Mouse (Mus musculus): Measurements from ENCODE around the gene Ess2.
"Not testable (repeated sequence)": the region's sequence is repeated elsewhere in the genome, so short reads cannot be mapped to it uniquely, and the experiment has no call there.

Ess2 gene

GRCm38 (mm10) chr16:17911052-17911595, at the start of gene Ess2:
TSS of gene Ess2 (minus strand) at chr16:17911348.
- peak; percentile 88 for DNase-seq (ENCODE audit: low spot score)

- not testable (repeated sequence) for DNase-seq (ENCODE audit: low spot score)
These were observed 45.0 kb upstream of the Ess2 start for GRCm38 (mm10) chr16:17956052-17956638.

GRCm38 (mm10) chr16:17951618-17952017, 40.5 kb upstream of the Ess2 start:
- DNase-seq (ENCODE audit: low spot score), result no peak

- DNase-seq (ENCODE audit: low spot score), result no peak
These were observed 38.9 kb upstream of the Ess2 start for GRCm38 (mm10) chr16:17950068-17950467.

GRCm38 (mm10) chr16:17949421-17949877, 38.3 kb upstream of the Ess2 start:
- peak; percentile 54 for DNase-seq (ENCODE audit: low spot score)

- no peak for DNase-seq (ENCODE audit: low spot score)
These were observed 34.1 kb upstream of the Ess2 start for GRCm38 (mm10) chr16:17945081-17945831.

- DNase-seq (ENCODE audit: low spot score), result no peak
These were observed 32.3 kb upstream of the Ess2 start for GRCm38 (mm10) chr16:17943466-17943865.

DNA sequence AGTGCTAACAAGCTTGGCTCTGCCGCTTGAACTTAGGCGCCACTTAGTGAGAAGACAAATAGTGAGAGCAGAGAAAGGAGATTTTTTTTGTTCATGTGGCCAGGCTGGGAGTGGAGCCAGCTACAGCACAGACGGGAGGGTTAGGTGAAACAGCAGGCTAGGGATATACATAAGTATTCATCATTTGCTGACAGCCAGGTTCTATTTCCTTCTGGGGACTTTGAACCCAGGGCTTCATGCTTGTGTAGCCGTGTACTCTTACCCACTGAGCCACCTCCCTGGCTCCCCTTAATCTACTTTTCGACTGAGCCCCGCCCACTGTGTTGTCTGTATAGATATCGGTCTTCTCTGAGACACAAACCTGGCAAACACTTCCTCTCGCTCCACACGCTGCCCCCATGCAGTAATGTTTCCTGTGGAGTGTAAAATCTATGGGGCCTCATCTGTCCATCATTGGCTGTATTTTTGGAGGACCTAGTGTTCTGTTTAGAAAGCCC, 28.2 kb upstream of the Ess2 start:
- DNase-seq (ENCODE audit: low spot score), result no peak

DNA sequence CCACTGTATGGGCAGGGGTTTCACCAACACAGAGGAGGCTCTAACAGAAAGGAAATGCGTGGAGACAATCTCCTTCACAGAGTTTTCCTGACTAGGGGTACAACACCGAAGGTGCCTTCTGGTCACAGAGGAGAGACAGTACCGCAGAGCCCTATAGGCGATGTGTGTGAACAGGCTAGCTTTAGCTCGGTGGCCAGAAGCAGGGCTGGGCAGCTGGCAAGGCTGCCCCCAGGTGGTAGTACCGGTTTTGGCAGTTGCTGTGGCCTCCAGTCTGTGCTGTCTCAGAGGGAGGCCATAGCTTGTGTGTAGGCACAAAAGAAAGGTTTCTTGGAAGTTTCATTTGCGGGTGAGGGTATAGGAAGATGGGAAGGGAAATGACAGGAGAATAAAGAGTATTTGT, 27.7 kb upstream of the Ess2 start:
- peak; percentile 71 for DNase-seq (ENCODE audit: low spot score)

DNA sequence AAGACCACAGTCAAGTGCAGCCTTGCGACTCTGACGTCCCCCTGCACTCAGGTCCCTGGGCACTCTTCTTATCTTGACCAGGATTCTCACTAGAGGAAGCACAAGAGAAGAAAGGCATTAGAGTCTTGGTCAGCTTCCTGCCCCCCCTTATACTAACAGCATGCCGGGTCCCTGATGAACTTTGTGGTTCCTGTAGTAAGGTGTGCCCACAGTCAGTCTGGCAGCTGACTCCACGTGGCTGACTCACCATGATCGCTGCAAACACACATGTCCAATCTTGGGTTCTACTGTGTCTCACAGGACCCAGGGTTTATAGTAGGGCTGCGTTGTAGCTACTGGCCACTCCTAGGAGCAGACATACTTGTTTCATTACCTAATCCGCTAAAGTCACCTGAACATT, 27.0 kb upstream of the Ess2 start:
- peak; percentile 18 for DNase-seq (ENCODE audit: low spot score)

- no peak for DNase-seq (ENCODE audit: low spot score)
These were observed 25.6 kb upstream of the Ess2 start for GRCm38 (mm10) chr16:17936776-17937175.

GRCm38 (mm10) chr16:17934445-17934910, 23.3 kb upstream of the Ess2 start:
- no peak for DNase-seq (ENCODE audit: low spot score)

DNA sequence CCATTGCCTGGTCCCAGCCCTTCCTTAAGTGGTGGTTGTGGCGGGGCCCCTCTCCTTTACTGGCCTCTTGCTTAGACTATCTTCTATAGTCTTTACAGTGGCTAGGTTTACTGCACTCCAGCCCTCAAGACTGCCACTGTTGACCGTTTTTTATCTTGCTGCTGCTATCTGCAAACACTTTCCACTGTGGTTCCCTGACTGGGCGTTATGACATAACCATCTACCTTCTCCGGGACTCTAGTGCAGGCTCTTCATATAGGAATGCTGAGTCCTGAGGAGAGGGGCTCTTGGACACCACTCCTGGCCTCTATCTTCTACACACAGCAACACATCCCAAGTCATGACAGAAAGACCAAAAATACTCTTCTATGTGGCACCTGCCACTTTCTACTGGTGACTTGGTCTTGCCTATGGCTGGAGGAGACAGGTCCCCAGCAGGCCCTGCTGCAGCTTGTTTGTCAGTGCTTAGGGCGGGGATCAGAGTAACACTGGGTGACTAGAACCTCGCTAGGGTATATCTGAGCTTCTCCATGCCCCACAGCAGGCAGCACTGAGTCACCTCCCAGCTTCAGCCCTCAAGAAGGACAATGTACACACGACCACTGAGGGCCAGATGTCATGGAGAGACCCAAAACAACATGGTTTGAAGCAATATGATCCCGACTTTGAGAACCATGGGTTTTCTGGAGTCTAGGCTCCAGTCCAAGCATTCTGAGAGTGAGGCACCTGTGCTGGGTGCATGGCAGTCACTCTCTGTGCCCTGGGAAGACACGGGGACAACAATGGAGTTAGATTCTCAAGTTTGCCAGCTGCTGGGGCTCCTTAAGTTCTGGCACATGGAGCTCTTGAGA, 22.7 kb upstream of the Ess2 start:
- no peak for DNase-seq (ENCODE audit: low spot score)

DNA sequence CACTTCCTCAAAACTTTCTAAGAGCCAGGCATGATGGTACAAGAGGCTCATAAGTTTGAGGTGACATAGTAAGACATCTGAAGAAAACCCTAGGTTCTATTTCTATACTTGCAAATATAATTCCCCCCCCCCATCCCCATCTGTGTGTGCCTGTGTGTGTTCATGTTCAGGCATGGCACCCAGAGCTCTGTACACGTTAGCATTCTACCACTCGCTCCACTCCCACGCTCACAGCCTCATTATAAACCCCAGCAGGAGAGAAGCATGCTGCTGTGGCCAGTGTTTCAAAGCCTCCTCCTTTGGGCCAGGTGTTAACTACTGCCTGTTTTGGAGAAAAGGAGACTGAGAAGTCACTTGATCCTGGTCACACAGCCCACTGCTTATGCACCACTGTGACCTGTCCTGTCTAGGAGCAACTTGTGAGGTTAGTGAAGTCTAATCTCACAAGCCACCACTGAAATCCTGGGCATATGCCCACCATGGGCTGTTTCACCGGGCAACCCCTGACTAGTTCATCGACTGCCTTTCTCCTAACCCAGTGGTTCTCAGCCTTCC, 20.8 kb upstream of the Ess2 start:
- DNase-seq (ENCODE audit: low spot score), result no peak

DNA sequence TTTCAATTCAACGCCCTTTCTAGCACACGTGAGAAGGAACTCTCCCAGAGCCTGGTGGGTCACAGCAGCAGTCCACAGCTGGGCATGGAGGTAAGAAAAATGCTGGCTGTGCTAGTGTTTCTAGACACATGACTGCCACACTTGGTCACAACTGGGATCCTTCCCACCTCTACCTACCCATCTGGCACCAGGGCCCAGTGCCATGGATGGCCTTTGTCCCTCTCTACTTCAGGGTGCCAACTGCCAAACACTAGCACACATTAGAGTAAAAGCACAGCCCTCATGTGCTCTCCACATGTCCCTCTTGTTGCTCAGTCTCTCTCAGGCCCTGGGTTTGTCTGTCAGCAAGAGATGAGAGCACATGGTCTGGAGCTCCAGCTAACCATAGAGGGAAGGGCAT, 18.5 kb upstream of the Ess2 start:
- no peak for DNase-seq (ENCODE audit: low spot score)

DNA sequence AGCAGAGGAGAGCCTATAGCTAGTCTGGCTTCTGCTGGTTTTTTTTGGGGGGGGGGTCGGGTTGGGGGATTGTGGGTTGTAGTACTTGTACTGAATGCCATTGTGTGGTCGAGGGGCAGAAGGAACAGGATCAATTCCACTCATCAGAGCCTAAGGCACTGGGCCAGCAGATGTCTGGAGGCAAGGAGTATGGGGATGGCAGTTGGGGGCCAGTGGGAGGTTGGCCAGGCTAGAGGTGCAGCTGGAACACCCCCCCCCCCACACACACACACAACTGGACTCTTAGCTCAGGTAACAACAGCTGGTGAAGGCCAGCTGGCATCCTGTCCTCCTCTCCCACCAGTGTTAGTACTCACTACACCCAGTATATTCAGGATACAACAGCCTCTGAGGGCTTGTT, 18.1 kb upstream of the Ess2 start:
- no peak for DNase-seq (ENCODE audit: low spot score)

- DNase-seq (ENCODE audit: low spot score), result peak; percentile 81
These were observed 17.5 kb upstream of the Ess2 start for GRCm38 (mm10) chr16:17928627-17929104.

DNA sequence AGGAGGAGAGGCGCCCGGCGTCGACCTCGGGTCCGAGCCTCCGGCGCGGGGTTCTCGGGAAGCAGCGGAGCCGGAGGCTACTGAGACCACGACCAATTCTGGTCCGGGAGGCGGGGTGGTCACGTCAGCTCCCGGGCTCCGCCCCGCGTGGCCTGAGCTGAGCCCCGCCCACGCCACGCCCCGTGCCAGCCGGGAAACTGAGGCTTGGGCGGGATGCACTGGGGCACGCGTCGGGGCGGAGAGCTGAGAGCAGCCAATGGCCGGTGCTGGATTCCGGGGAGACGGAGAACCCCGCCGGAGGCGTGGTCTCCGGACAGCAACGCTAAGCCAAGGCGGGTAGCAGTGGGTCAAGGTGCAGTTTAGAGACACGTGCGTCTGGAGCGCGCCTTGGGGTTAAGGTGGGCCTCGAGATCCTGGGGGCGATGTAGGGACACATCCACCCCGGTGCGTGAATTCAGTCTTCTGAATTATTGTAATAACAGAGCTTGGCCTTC, 17.0 kb upstream of the Ess2 start, which contains the start of gene Slc25a1:
Gene Slc25a1, minus strand, starts transcription at position 133 of the 494 bp plus-strand sequence.
- DNase-seq (ENCODE audit: low spot score), result peak; percentile 83

- peak; percentile 28 for DNase-seq (ENCODE audit: low spot score)
These were observed 16.4 kb upstream of the Ess2 start for GRCm38 (mm10) chr16:17927351-17928082.

DNA sequence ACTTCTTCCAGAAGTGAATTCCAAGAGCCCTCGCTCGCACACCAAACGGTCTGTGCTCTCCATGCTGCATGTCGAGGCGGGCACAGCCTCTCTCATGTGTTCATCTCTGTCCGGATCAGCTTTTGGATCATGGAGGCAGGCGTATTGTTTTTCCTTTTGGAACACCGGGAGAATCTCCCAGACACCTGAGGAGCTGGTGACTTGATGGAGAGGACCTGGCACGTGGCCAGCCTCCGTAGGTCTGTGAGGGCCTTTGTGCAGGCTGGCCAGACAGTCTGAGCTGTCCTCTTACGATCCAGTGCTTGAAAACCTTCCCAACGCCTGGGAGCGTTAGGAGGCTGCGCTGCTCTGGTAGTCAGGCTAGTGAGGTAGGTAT, 11.0 kb upstream of the Ess2 start:
- peak; percentile 24 for DNase-seq (ENCODE audit: low spot score)

All from urinary bladder, postnatal 14 days (tissue).